Comparison of ENCODE assay signal across 8 mouse cellular contexts in the genomic region with DNA sequence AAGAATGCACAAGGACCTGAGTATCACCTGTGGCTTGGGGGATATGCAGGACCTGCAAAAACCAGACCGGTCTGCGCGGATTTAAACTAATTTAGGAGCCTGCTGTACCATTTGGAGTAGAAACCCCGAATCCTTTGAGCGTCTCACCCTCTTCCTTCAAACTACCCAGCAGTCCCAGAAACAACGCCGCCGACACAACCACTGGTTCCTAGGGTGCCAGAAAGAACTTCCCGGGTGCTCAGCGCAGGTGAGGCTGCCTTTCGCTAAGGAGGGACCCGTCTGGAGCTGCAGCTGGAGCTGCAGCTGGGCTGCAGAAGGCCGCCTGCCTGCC. TPM values are rescaled to one million over a fixed set of nuclear protein-coding genes. Genes with fewer than 3 reads are reported as not detected.
DNase-seq lines count a peak whose midpoint lies in the region; ATAC-seq and TF ChIP-seq lines count a peak whose summit lies in the region.

No protein-coding gene starts in this region.

- peak overlapping the region; percentile 95 for H3K27ac ChIP-seq in gastrocnemius, adult 2 months
- peak overlapping the region; percentile 68; the same call in 1 of the 2 replicates for H3K27ac ChIP-seq in forebrain, embryonic 12.5 days
- peak overlapping the region; percentile 76 for H3K27ac ChIP-seq in liver, embryonic 15.5 days (replicated peaks)

- H3K79me3 ChIP-seq in C2C12 (ENCODE audit: low read depth): no peaks in the 10 kb centered on the region

- no peak; the same call in 1 of the 2 replicates for ATAC-seq in forebrain, embryonic 12.5 days (ENCODE audit: low FRiP score)
- ATAC-seq in liver, embryonic 15.5 days (ENCODE audit: insufficient read depth): no peak

- no peak for TF ChIP-seq CTCF in gastrocnemius, adult 2 months (IDR thresholded peaks at IDR 0.05)
- TF ChIP-seq CTCF in C2C12 (IDR thresholded peaks at IDR 0.05; ENCODE audit: control insufficient read depth, insufficient read depth, insufficient read length): no peak

- intact Hi-C loops in gastrocnemius, adult 2 months (cut with DNase I): loop anchor here (1.0 kb wide), 1 partner anchor 14 kb away; the partner anchor contains the start of gene Mrps31

- H3K4me2 ChIP-seq in forebrain, embryonic 12.5 days: peak overlapping the region; percentile 81
- H3K4me2 ChIP-seq in liver, embryonic 15.5 days: peak overlapping the region; percentile 81

- peak overlapping the region; percentile 96 for H3K4me3 ChIP-seq in gastrocnemius, adult 2 months
- peak overlapping the region; percentile 56 for H3K4me3 ChIP-seq in C2C12 (ENCODE audit: insufficient read depth, poor library complexity, severe bottlenecking)
- H3K4me3 ChIP-seq in forebrain, embryonic 12.5 days (replicated peaks): peak overlapping the region; percentile 78
- H3K4me3 ChIP-seq in liver, embryonic 15.5 days (replicated peaks): peak overlapping the region; percentile 82

- peak overlapping the region; percentile 82 for H3ac ChIP-seq in C2C12 (ENCODE audit: control insufficient read depth, insufficient read length, low read depth)

- H3K79me2 ChIP-seq in C2C12 (ENCODE audit: control insufficient read depth, insufficient read depth): no peaks in the 10 kb centered on the region

- no peak for DNase-seq in gastrocnemius, adult 2 months
- DNase-seq in gastrocnemius, postnatal 25 days: no peak
- no peak for DNase-seq in embryo, embryonic 9.5 days (ENCODE audit: extremely low spot score)
- DNase-seq in Muller cell, postnatal 12 days (ENCODE audit: inconsistent ontology term): no peak
- DNase-seq in lung, adult 18-20 months: no peak

- H3K9ac ChIP-seq in forebrain, embryonic 12.5 days: peak overlapping the region; percentile 73
- peak overlapping the region; percentile 55 for H3K9ac ChIP-seq in liver, embryonic 15.5 days

- no peaks in the 10 kb centered on the region for H3K9me3 ChIP-seq in forebrain, embryonic 12.5 days
- H3K9me3 ChIP-seq in liver, embryonic 15.5 days (replicated peaks): no peaks in the 10 kb centered on the region

- H3K4me1 ChIP-seq in forebrain, embryonic 12.5 days: peaks cover 13% of the 10 kb centered on the region
- peaks cover 38% of the 10 kb centered on the region for H3K4me1 ChIP-seq in liver, embryonic 15.5 days (replicated peaks)

- under 1% methylated on average over 13 of the region's 13 CpGs for WGBS in forebrain, embryonic 12.5 days
- under 1% methylated on average over 13 of the region's 13 CpGs for WGBS in liver, embryonic 15.5 days (ENCODE audit: insufficient replicate concordance)

- no peaks in the 10 kb centered on the region for H3K36me3 ChIP-seq in C2C12 (ENCODE audit: control insufficient read depth, insufficient read depth)
- no peaks in the 10 kb centered on the region for H3K36me3 ChIP-seq in forebrain, embryonic 12.5 days (replicated peaks)
- no peaks in the 10 kb centered on the region for H3K36me3 ChIP-seq in liver, embryonic 15.5 days (replicated peaks)

- H3K27me3 ChIP-seq in C2C12 (ENCODE audit: control insufficient read depth, insufficient read depth, insufficient read length): no peaks in the 10 kb centered on the region
- H3K27me3 ChIP-seq in forebrain, embryonic 12.5 days: peaks cover 3% of the 10 kb centered on the region; the same call in 1 of the 2 replicates
- H3K27me3 ChIP-seq in liver, embryonic 15.5 days: peaks cover 4% of the 10 kb centered on the region; the same call in 1 of the 2 replicates

TF ChIP-seq in C2C12, 6 proteins besides CTCF, POLR2A, EP300 and RAD21:
- no peak for TF ChIP-seq MYOG (IDR thresholded peaks at IDR 0.05; ENCODE audit: control insufficient read depth, extremely low read depth, insufficient read length)
- TF ChIP-seq CEBPB (IDR thresholded peaks at IDR 0.05; ENCODE audit: low read depth): no peak
- no peak for TF ChIP-seq MAX (IDR thresholded peaks at IDR 0.05)
- no peak for TF ChIP-seq USF1 (IDR thresholded peaks at IDR 0.05; ENCODE audit: low read depth)
- no peak for TF ChIP-seq MYOD1 (IDR thresholded peaks at IDR 0.05; ENCODE audit: control insufficient read depth, insufficient read length, low read depth)
- no peak for TF ChIP-seq FOSL1 (IDR thresholded peaks at IDR 0.05; ENCODE audit: insufficient read depth, low read length, poor library complexity, severe bottlenecking)

RNA-seq across cellular contexts. Expression of gene Slc25a15, which starts 0.6 kb away (rescaled TPM):
- total RNA-seq in gastrocnemius, adult 2 months (2021): 10 to 100 TPM; 10.2 to 14.1 TPM
- total RNA-seq in gastrocnemius, postnatal 25 days (2021): 10 to 100 TPM; 11.9 to 12.5 TPM
- 3.4 TPM for polyA plus RNA-seq in C2C12 (2012; fragmentation: generic; extraction: Trizol)
- 14.1 and 15.4 TPM in 2 replicates for polyA plus RNA-seq in forebrain, embryonic 12.5 days (2016; fragmentation: Nextera tagmentation; extraction: Ambion mirVana)
- polyA plus RNA-seq in liver, embryonic 15.5 days (2015; fragmentation: Nextera tagmentation; extraction: Ambion mirVana): 24.6 and 27.2 TPM in 2 replicates

RNA-seq across cellular contexts. Expression of gene Mrps31, which starts 13.4 kb away (rescaled TPM):
- total RNA-seq in gastrocnemius, adult 2 months (2021): 10 to 100 TPM; 25.7 to 37.8 TPM
- total RNA-seq in gastrocnemius, postnatal 25 days (2021): 10 to 100 TPM; 27.6 to 32.2 TPM
- polyA plus RNA-seq in C2C12 (2012; fragmentation: generic; extraction: Trizol): 15.8 TPM
- 38.9 and 39.4 TPM in 2 replicates for polyA plus RNA-seq in forebrain, embryonic 12.5 days (2016; fragmentation: Nextera tagmentation; extraction: Ambion mirVana)
- polyA plus RNA-seq in liver, embryonic 15.5 days (2015; fragmentation: Nextera tagmentation; extraction: Ambion mirVana): 24.0 and 25.4 TPM in 2 replicates
